Mouse (Mus musculus) cerebellum, adult 2 months (tissue): ENCODE measurements around the gene Igf1r. TPM values are rescaled to one million over a fixed set of nuclear protein-coding genes. Genes with fewer than 3 reads are reported as not detected.

Source experiments
- DNase-seq, 2 experiments: peaks; one replicate each; pipeline ENCODE4 v3.0.0; 2021
- H3K27ac ChIP-seq: fragments of 200-500 bp; 2 replicates; pipeline ENCODE4 v1.5.1; 2012; ENCODE audit warnings: low read length, control low read depth, inconsistent platforms; ENCODE audit not compliant: insufficient read depth
- H3K27me3 ChIP-seq: fragments of 200-500 bp; 2 replicates; pipeline ENCODE4 v1.6.1; 2012; ENCODE audit warnings: inconsistent platforms, mild to moderate bottlenecking, low read length, moderate library complexity; ENCODE audit not compliant: control insufficient read depth, insufficient read depth
- H3K4me1 ChIP-seq: fragments of 200-500 bp; 2 replicates; pipeline ENCODE4 v1.6.1; 2011; ENCODE audit warnings: low read length; ENCODE audit not compliant: control insufficient read depth, insufficient read depth
- H3K4me3 ChIP-seq: fragments of 200-500 bp; replicated peaks from 2 replicates; pipeline ENCODE3; 2011; ENCODE audit warnings: mild to moderate bottlenecking, low read depth, low read length, control low read depth; ENCODE audit not compliant: insufficient read depth
- CTCF ChIP-seq: fragments of 200-500 bp; IDR thresholded peaks from 2 replicates; pipeline ENCODE4 v1.5.1; 2011; ENCODE audit warnings: low read depth, mild to moderate bottlenecking, control low read depth, low read length, moderate library complexity, borderline replicate concordance; ENCODE audit not compliant: insufficient read depth
- POLR2A ChIP-seq: fragments of 200-500 bp; IDR thresholded peaks from 2 replicates; pipeline ENCODE4 v1.6.1; 2011; ENCODE audit warnings: low read length, control low read depth, borderline replicate concordance; ENCODE audit not compliant: insufficient read depth
- WGBS: fragments of 180-500 bp; shearing (Covaris S2); methylation state at CpG from one replicate; pipeline ENCODE4 v1.1.7; 2018; 5-methylcytosine and 5-hydroxymethylcytosine counted together
- polyA plus RNA-seq: library from polyadenylated mRNA; depleted of rRNA; stranded (reverse); fragments of >200 nt; gene quantifications from 2 replicates; pipeline ENCODE4 v1.2.3, GENCODE M21; 2012

Igf1r gene
- polyA plus RNA-seq, 1 experiment, result 20.5 TPM

- Histone ChIP-seq H3K4me1 (no peaks in the 10 kb centered on the region), H3K27me3 (no peaks in the 10 kb centered on the region), H3K4me3 (no peak overlapping the region), H3K27ac (no peak overlapping the region)
- no peak for DNase-seq
- no peak for TF ChIP-seq POLR2A
- TF ChIP-seq CTCF, result no peak
- 81% methylated on average over 1 of the region's 1 CpGs for WGBS
These were observed 228.5 kb downstream of the Igf1r start for GRCm38 (mm10) chr7:68181104-68181503.

GRCm38 (mm10) chr7:68182025-68182424, 229.4 kb downstream of the Igf1r start:
- 84% methylated on average over 7 of the region's 7 CpGs for WGBS

GRCm38 (mm10) chr7:68182773-68183172, 230.1 kb downstream of the Igf1r start:
- H3K27me3 ChIP-seq, result no peaks in the 10 kb centered on the region
- H3K4me3 ChIP-seq, result no peak overlapping the region
- no peak for TF ChIP-seq CTCF
- TF ChIP-seq POLR2A, result no peak
- WGBS, result 73% methylated on average over 6 of the region's 6 CpGs
- H3K4me1 ChIP-seq, result no peaks in the 10 kb centered on the region
- DNase-seq, result no peak
- no peak overlapping the region for H3K27ac ChIP-seq

More at GRCm38 (mm10) chr7:68182025-68182424, 229.4 kb downstream of the Igf1r start:
- Histone ChIP-seq H3K4me3 (no peak overlapping the region), H3K4me1 (no peaks in the 10 kb centered on the region), H3K27ac (no peak overlapping the region), H3K27me3 (no peaks in the 10 kb centered on the region)
- TF ChIP-seq CTCF, result no peak
- TF ChIP-seq POLR2A, result no peak
- DNase-seq, result no peak

GRCm38 (mm10) chr7:68183421-68183820, 230.8 kb downstream of the Igf1r start:
- TF ChIP-seq POLR2A (no peak), CTCF (no peak)
- WGBS, result 83% methylated on average over 10 of the region's 10 CpGs
- H3K27ac ChIP-seq, result no peak overlapping the region
- H3K4me3 ChIP-seq, result no peak overlapping the region
- no peaks in the 10 kb centered on the region for H3K27me3 ChIP-seq
- no peaks in the 10 kb centered on the region for H3K4me1 ChIP-seq
- DNase-seq, result no peak

- Histone ChIP-seq H3K27ac (no peak overlapping the region), H3K27me3 (no peaks in the 10 kb centered on the region), H3K4me3 (no peak overlapping the region), H3K4me1 (peaks cover 6% of the 10 kb centered on the region)
- WGBS, result 89% methylated on average over 6 of the region's 6 CpGs
- DNase-seq, result no peak
- TF ChIP-seq POLR2A (no peak), CTCF (no peak)
These were observed 236.6 kb downstream of the Igf1r start for GRCm38 (mm10) chr7:68189211-68189610.

GRCm38 (mm10) chr7:68189691-68190456, 237.2 kb downstream of the Igf1r start:
- Histone ChIP-seq H3K4me1 (peaks cover 6% of the 10 kb centered on the region), H3K4me3 (no peak overlapping the region), H3K27me3 (no peaks in the 10 kb centered on the region), H3K27ac (no peak overlapping the region)
- DNase-seq, result peak in 1 of 2 experiments; percentile 31
- 73% methylated on average over 13 of the region's 13 CpGs for WGBS
- TF ChIP-seq CTCF (no peak), POLR2A (no peak)

- Histone ChIP-seq H3K27ac (no peak overlapping the region), H3K27me3 (no peaks in the 10 kb centered on the region), H3K4me1 (peaks cover 6% of the 10 kb centered on the region), H3K4me3 (no peak overlapping the region)
- TF ChIP-seq CTCF (no peak), POLR2A (no peak)
- WGBS, result 86% methylated on average over 15 of the region's 15 CpGs
- DNase-seq, result no peak
These were observed 241.5 kb downstream of the Igf1r start for GRCm38 (mm10) chr7:68193958-68194695.

GRCm38 (mm10) chr7:68199609-68200008, 247.0 kb downstream of the Igf1r start:
- no peak for DNase-seq
- 97% methylated on average over 7 of the region's 7 CpGs for WGBS
- no peak overlapping the region for H3K4me3 ChIP-seq
- no peak overlapping the region for H3K27ac ChIP-seq
- no peaks in the 10 kb centered on the region for H3K27me3 ChIP-seq
- TF ChIP-seq CTCF, result no peak
- TF ChIP-seq POLR2A, result no peak
- no peaks in the 10 kb centered on the region for H3K4me1 ChIP-seq
